Mouse (Mus musculus) lung, embryonic 15.5 days (tissue): ENCODE data around the gene Zfp213. TPM values are rescaled to one million over a fixed set of nuclear protein-coding genes. Genes with fewer than 3 reads are reported as not detected.

Experiments used
- ATAC-seq: fragments of 200-750 bp; cut with Nextera tagmentation; 2 replicates; pipeline ENCODE4 v1.8.0; 2017; ENCODE audit warnings: moderate number of reproducible peaks, borderline replicate concordance; ENCODE audit not compliant: low FRiP score, low TSS enrichment; ENCODE audit errors: extremely low read depth
- H3K27ac ChIP-seq: fragments of 300-500 bp; sonication (generic); 2 replicates; pipeline ENCODE4 v1.5.1; 2015; ENCODE audit warnings: moderate library complexity, mild to moderate bottlenecking, inconsistent platforms
- H3K27me3 ChIP-seq: fragments of 300-500 bp; sonication (generic); 2 replicates; pipeline ENCODE4 v1.6.1; 2015; ENCODE audit warnings: inconsistent platforms
- H3K36me3 ChIP-seq: fragments of 300-500 bp; sonication (generic); 2 replicates; pipeline ENCODE4 v1.6.1; 2015; ENCODE audit warnings: inconsistent platforms
- H3K4me1 ChIP-seq: fragments of 300-500 bp; sonication (generic); 2 replicates; pipeline ENCODE4 v1.6.1; 2015; ENCODE audit warnings: inconsistent platforms
- H3K4me2 ChIP-seq: fragments of 300-500 bp; sonication (generic); 2 replicates; pipeline ENCODE4 v1.6.1; 2015; ENCODE audit warnings: inconsistent platforms, mild to moderate bottlenecking, moderate library complexity
- H3K4me3 ChIP-seq: fragments of 300-500 bp; sonication (generic); 2 replicates; pipeline ENCODE4 v1.5.1; 2015; ENCODE audit warnings: mild to moderate bottlenecking, inconsistent platforms
- H3K9ac ChIP-seq: fragments of 300-500 bp; sonication (generic); 2 replicates; pipeline ENCODE4 v1.6.1; 2015; ENCODE audit warnings: inconsistent platforms
- H3K9me3 ChIP-seq: fragments of 300-500 bp; sonication (generic); 2 replicates; pipeline ENCODE4 v1.6.1; 2016; ENCODE audit warnings: inconsistent platforms
- WGBS: fragments of 180-500 bp; shearing (Covaris S2); methylation state at CpG from one replicate; pipeline ENCODE4 v1.1.7; 2015; 5-methylcytosine and 5-hydroxymethylcytosine counted together
- polyA plus RNA-seq: library from polyadenylated mRNA; unstranded; fragments of >200 nt; fragmentation: Nextera tagmentation; extraction: Ambion mirVana; gene quantifications from 2 replicates; pipeline ENCODE4 v1.2.1, GENCODE M21; 2015

The Zfp213 gene
- 20.9 and 21.5 TPM in 2 replicates for polyA plus RNA-seq

DNA sequence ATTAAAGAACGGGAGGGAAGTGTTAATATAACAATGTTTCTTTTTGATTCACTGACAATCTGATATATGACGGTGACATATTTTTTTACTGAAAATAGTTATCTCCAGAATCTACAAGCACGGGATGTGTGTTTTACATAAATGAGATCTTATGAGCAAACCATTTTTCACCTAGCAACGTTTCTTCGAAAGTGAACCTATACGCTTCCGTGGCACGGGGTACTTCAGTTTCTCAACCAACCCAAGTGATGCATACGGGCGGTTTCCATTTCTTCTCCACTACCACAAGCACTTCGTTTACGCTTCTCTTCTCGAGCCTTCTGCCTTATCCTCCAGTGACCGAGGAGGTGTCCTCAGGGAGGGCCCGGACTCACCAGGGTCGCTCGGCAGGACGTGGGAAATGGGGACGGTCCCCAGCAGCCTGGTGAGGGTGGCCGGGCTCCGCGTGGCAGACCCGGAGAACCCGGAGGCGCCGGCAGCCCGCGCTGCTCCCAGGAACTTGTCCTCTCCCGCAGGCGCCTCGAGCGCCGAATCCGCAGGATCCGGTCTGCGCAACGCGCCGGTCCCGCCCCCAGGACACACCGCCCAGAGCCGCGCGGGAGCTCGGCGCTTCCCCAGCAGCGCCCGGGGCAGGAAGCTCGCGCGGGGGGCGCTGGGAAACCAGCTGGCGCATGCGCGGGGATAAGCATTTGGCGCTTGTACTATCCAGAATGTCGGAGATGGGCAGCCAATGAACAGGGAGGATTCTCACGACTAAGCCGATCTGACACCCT, at the start of gene Zfp213:
Gene Zfp213, minus strand, starts transcription at position 644 of the 773 bp plus-strand sequence.
- peaks cover 10% of the 10 kb centered on the region for H3K4me1 ChIP-seq
- WGBS: under 1% methylated on average over 59 of the region's 59 CpGs

GRCm38 (mm10) chr17:23610361-23610800, 46.3 kb upstream of the Zfp213 start:
- Histone ChIP-seq H3K36me3 (no peaks in the 10 kb centered on the region), H3K9ac (no peak overlapping the region), H3K4me2 (no peak overlapping the region), H3K4me1 (no peaks in the 10 kb centered on the region), H3K4me3 (no peak overlapping the region), H3K27me3 (no peaks in the 10 kb centered on the region), H3K27ac (no peak overlapping the region), H3K9me3 (no peaks in the 10 kb centered on the region)
- peak; percentile 78; the same call in 1 of the 2 replicates for ATAC-seq
- 76% methylated on average over 28 of the region's 28 CpGs for WGBS

More for the DNA sequence above, at the start of gene Zfp213:
- Histone ChIP-seq H3K4me2 (peak within 1 kb of the TSS; percentile 71), H3K36me3 (peaks cover 19% of the 10 kb centered on the region), H3K27ac (peak within 1 kb of the TSS; percentile 96), H3K27me3 (no peaks in the 10 kb centered on the region), H3K9me3 (no peaks in the 10 kb centered on the region), H3K9ac (peak within 1 kb of the TSS; percentile 96), H3K4me3 (peak within 1 kb of the TSS; percentile 79)
- ATAC-seq: peak; percentile 98

DNA sequence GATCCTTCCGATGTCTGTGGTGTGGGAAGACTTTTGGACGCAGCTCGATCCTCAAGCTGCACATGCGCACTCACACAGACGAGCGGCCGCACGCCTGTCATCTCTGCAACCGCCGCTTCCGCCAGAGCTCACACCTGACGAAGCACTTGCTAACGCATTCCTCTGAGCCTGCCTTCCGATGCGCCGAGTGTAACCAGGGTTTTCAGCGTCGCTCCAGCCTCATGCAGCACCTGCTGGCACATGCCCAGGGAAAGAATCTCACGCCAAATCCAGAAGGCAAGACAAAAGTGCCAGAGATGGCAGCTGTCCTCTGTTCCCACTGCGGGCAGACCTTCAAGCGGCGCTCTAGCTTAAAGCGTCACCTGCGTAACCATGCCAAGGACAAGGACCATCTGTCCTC, 45.6 kb upstream of the Zfp213 start:
- no peaks in the 10 kb centered on the region for H3K4me1 ChIP-seq
- H3K4me3 ChIP-seq: no peak overlapping the region
- H3K4me2 ChIP-seq: no peak overlapping the region
- no peak overlapping the region for H3K27ac ChIP-seq
- 91% methylated on average over 24 of the region's 24 CpGs for WGBS
- ATAC-seq: no peak
- H3K36me3 ChIP-seq: no peaks in the 10 kb centered on the region
- H3K27me3 ChIP-seq: no peaks in the 10 kb centered on the region
- H3K9me3 ChIP-seq: no peaks in the 10 kb centered on the region
- H3K9ac ChIP-seq: no peak overlapping the region

GRCm38 (mm10) chr17:23605220-23605619, 41.2 kb upstream of the Zfp213 start:
- WGBS: 81% methylated on average over 8 of the region's 8 CpGs

DNA sequence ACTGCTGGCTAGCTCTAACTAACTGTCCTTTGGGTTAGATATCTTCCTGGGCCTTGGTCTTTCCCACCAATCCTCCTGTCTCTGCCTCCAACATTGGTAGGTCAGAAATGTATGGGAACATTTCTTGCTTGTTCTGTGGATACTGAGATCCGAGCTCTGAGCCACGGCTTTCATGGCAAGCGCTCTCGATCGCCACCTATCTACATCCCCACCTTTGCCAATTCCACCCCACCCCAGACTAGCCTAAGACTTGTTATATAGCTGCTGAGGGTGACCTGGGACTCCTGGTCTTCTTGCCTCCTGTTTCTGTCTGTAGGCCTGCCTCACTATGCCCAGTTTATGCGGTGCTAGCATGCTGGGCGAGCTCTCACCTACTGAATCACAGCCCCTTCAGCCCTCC, 40.4 kb upstream of the Zfp213 start:
- ATAC-seq: no peak
- Histone ChIP-seq H3K4me1 (peaks cover 19% of the 10 kb centered on the region), H3K27me3 (no peaks in the 10 kb centered on the region), H3K9me3 (no peaks in the 10 kb centered on the region), H3K9ac (no peak overlapping the region), H3K36me3 (no peaks in the 10 kb centered on the region), H3K4me2 (no peak overlapping the region), H3K27ac (no peak overlapping the region), H3K4me3 (no peak overlapping the region)
- WGBS: 65% methylated on average over 7 of the region's 7 CpGs

More at GRCm38 (mm10) chr17:23605220-23605619, 41.2 kb upstream of the Zfp213 start:
- Histone ChIP-seq H3K9me3 (no peaks in the 10 kb centered on the region), H3K4me3 (no peak overlapping the region), H3K9ac (no peak overlapping the region), H3K27me3 (no peaks in the 10 kb centered on the region), H3K4me2 (no peak overlapping the region), H3K36me3 (no peaks in the 10 kb centered on the region), H3K4me1 (peaks cover 12% of the 10 kb centered on the region), H3K27ac (no peak overlapping the region)
- no peak for ATAC-seq

DNA sequence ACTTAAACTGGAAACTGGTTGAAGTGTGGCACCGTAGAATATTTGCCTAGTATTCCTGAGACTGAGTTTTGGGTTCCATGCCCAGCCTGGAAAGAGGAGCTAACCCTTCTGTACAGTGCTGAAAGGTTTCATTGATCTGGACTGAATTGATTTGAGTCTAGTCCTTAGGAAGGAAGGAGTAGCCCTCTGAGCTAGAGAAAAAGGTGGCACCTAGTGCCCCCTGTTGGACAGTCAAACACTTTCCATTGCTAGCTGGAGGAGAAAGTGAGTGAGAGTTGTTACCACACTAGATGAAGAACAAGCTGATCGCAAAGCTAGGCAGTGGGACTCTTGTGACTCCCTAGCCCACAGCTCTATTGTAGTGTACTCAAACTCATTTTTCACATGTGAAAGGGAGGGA, 39.5 kb upstream of the Zfp213 start:
- Histone ChIP-seq H3K9me3 (no peaks in the 10 kb centered on the region), H3K27ac (no peak overlapping the region), H3K9ac (no peak overlapping the region), H3K4me1 (peaks cover 23% of the 10 kb centered on the region), H3K4me3 (no peak overlapping the region), H3K27me3 (no peaks in the 10 kb centered on the region), H3K36me3 (no peaks in the 10 kb centered on the region), H3K4me2 (no peak overlapping the region)
- 53% methylated on average over 2 of the region's 2 CpGs for WGBS
- no peak for ATAC-seq

- Histone ChIP-seq H3K27me3 (no peaks in the 10 kb centered on the region), H3K4me1 (peaks cover 25% of the 10 kb centered on the region), H3K36me3 (no peaks in the 10 kb centered on the region), H3K9me3 (no peaks in the 10 kb centered on the region), H3K4me2 (no peak overlapping the region), H3K4me3 (no peak overlapping the region), H3K27ac (no peak overlapping the region), H3K9ac (no peak overlapping the region)
- no peak for ATAC-seq
- WGBS: 31% methylated on average over 8 of the region's 8 CpGs
Measured at GRCm38 (mm10) chr17:23603077-23603476, 39.0 kb upstream of the Zfp213 start.

GRCm38 (mm10) chr17:23601836-23602585, 38.0 kb upstream of the Zfp213 start:
- Histone ChIP-seq H3K4me3 (no peak overlapping the region), H3K36me3 (no peaks in the 10 kb centered on the region), H3K4me2 (no peak overlapping the region), H3K9me3 (no peaks in the 10 kb centered on the region), H3K27me3 (no peaks in the 10 kb centered on the region), H3K4me1 (peaks cover 25% of the 10 kb centered on the region), H3K27ac (peak overlapping the region; percentile 39), H3K9ac (no peak overlapping the region)
- no peak for ATAC-seq
- 33% methylated on average over 10 of the region's 10 CpGs for WGBS

DNA sequence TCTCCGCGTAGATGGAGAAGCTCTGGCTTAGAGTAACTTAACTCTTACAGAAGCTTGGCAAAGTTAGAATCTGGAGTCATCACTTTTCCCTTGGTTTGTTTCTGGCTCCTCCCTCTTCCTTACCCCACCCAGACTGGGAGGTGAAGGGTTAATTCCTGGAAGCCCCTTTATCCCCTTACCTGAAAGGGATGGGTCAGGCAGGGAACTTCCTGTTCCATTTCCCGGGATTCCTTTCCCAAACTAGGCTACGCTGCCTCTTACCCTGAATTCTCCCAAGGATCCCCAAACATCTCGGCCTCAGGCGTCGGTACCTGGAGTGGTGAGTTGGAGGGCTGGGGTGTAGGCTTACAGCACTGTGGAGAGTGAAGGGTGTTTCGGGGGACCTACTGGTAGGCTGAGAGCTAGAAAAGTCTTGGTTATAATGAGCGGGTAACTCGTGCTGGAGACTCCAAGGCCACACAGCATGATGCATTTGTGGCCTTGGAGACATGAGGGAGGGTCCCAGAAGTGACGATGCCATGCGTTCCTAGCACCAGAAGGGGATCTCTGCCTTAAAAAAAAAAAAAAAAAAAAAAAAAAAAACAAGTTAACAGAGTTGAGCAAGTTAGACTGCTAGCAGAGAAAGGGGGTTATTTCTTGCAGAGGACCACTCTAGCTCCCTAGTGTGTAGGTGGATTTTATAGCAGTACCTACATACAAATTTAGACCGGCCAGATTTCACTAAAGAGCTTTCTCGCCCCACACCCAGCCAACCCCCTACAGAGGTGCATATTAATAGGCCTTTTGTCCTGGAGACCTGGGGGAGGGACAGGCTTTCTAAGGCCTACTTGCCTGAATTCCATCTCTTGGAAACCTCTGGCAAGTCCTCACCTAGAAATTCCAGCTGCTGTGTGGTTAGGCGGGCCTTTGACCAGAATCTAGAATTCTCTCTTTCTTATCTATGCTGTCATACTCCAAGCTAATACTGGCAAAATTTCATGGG, 36.9 kb upstream of the Zfp213 start, which contains the start of gene Zscan10:
Gene Zscan10, plus strand, starts transcription at position 216 of the 982 bp plus-strand sequence.
- Histone ChIP-seq H3K9me3 (no peaks in the 10 kb centered on the region), H3K27me3 (no peaks in the 10 kb centered on the region), H3K4me2 (peak within 1 kb of the TSS; percentile 80), H3K4me1 (peaks cover 25% of the 10 kb centered on the region), H3K27ac (peak within 1 kb of the TSS; percentile 97), H3K36me3 (no peaks in the 10 kb centered on the region), H3K4me3 (0 out of 2 replicates have a peak within 1 kb of the TSS, but pooled peaks have one; percentile 50), H3K9ac (peak within 1 kb of the TSS; percentile 55; the same call in 1 of the 2 replicates)
- 58% methylated on average over 15 of the region's 15 CpGs for WGBS
- no peak for ATAC-seq

DNA sequence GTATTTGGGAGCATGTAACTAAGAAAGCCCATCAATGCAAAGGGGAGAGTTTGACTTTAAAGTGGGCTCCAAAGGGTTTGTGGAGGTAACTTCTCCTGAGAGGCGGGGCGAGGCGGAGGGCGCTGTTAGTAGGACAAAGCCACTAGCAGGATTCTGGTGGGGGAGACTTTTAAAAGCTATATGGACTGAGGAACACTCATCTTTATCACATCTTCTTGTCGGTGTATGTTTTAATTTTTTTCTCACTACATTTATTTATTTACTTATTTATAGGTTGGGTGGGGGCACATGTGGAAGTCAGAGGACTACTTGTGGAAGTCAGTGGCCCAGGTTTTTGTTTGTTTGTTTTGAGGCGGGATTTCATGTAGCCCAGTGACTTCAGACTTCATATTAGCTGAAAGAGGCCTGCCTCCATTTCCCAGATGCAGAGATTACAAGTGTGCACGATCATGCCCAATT, 35.6 kb upstream of the Zfp213 start:
- Histone ChIP-seq H3K9ac (peak overlapping the region; percentile 55), H3K27ac (peak overlapping the region; percentile 97), H3K9me3 (no peaks in the 10 kb centered on the region), H3K4me2 (peak overlapping the region; percentile 80), H3K4me3 (peak overlapping the region; percentile 50), H3K4me1 (peaks cover 25% of the 10 kb centered on the region), H3K36me3 (no peaks in the 10 kb centered on the region), H3K27me3 (no peaks in the 10 kb centered on the region)
- peak; percentile 1; the same call in 1 of the 2 replicates for ATAC-seq
- 25% methylated on average over 7 of the region's 7 CpGs for WGBS
